Mouse (Mus musculus): Measurements from ENCODE around the gene Rec114. TPM values are rescaled to one million over a fixed set of nuclear protein-coding genes. Genes with fewer than 3 reads are reported as not detected.
A peak's percentile ranks its signal among the peaks of the same experiment; 100 is the strongest.

Gene Rec114
- polyA plus RNA-seq, 1 experiment: not detected

DNA sequence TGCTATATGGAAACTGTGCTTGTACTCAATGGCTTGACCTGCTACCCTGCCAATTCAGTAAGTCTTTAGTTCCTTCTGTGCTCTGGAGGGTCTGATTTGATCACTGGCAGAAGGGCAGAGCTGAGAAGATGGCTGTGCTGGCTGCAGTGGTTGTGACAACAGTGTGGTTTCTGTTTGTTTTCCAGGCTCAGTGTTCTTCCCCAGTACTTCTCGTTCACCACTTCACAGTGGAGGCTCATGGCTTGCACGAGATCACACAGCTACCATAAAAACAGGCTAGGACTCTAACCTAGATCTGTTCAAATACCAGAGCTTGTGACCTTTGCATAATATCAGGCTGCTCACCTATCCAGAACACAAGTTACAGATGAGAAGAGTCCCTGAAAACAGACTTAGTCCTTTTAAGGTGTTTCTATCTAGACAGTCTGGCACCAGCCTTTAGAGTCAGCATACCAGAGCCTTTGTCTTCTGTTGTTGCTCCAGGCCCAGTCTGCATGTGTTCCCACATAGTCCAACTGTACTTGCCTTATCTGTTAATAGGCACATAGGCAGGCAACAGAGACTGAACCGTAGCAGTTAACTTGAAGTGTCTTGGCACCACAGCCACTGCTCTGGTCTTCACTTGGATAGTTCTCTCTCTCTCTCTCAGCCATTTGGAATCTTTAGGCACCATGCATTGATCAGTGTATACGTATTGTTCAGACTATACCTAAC is 85.0 kb downstream of the Rec114 start:
- TF ChIP-seq CTCF (IDR thresholded peaks at IDR 0.05; ENCODE audit: borderline replicate concordance, insufficient read depth, low read length): no peak
- no peak for TF ChIP-seq POLR2A (IDR thresholded peaks at IDR 0.05; ENCODE audit: low read depth, low read length)
- Histone ChIP-seq H3K4me3 (ENCODE audit: insufficient read depth, low read length) (no peak overlapping the region), H3K4me1 (ENCODE audit: control insufficient read depth, insufficient read depth, low read length) (no peaks in the 10 kb centered on the region), H3K27ac (ENCODE audit: insufficient read depth, low read length) (no peak overlapping the region)

DNA sequence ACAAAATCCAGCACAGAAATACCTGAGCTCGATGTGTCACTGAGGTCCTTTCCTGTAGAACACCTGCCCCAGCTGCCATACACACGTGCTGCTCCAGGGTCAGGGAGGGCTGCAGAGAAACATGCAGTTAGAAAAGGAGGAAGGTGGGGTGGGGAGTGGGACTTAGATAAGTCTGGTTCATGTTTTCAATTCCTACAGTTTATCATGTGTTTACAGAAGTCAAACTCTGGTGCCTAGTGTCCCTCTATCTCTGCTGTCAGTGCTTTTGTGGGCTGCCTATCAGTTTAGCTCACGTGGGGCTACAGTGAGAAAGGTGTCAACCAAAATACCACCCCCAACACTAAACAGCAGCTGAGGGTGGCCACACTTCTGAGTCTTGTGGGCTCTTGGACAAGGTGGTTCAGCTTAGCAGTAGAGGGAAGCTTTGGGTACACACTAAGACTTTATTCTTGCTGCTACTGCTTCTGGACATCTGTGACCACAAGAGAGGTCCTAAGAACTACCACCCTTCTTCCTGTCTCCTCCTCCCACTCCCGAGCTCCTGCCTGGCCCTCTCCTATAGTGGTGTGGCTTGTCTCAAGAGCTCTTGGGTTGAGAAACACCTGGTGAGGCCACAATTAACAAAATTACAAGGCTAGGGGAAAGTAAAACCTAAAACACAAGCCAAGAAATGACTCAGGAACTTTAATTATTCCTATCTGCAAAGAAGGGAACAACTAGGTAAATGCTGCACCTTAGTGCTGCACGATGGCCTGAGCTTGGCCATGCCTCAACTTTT is 85.8 kb downstream of the Rec114 start:
- Histone ChIP-seq H3K4me3 (ENCODE audit: insufficient read depth, low read length) (no peak overlapping the region), H3K4me1 (ENCODE audit: control insufficient read depth, insufficient read depth, low read length) (no peaks in the 10 kb centered on the region), H3K27ac (ENCODE audit: insufficient read depth, low read length) (no peak overlapping the region)
- TF ChIP-seq POLR2A (IDR thresholded peaks at IDR 0.05; ENCODE audit: low read depth, low read length) (no peak), CTCF (IDR thresholded peaks at IDR 0.05; ENCODE audit: borderline replicate concordance, insufficient read depth, low read length) (no peak)

DNA sequence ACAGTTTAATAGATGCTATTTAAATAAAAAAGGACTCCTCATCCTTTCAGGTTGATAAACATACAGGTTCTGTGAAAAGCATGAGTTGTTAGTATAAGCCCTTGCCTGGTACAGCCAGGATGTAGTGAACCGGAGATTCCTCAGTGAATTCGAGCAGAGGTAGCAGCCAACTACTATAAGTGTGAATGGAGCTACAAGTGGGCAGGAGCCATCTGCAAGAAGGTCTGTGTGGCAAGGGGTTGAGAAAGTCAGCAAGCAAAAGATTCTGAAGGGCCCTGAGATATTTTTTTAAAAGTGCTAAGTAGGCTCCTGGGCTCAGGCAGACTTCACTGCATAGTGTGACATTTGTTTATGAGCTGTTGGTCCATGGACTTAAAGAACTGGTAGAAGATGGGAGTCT is 86.9 kb downstream of the Rec114 start:
- H3K27ac ChIP-seq (ENCODE audit: insufficient read depth, low read length): no peak overlapping the region
- no peak overlapping the region for H3K4me3 ChIP-seq (ENCODE audit: insufficient read depth, low read length)
- no peak for TF ChIP-seq CTCF (IDR thresholded peaks at IDR 0.05; ENCODE audit: borderline replicate concordance, insufficient read depth, low read length)
- TF ChIP-seq POLR2A (IDR thresholded peaks at IDR 0.05; ENCODE audit: low read depth, low read length): no peak
- no peaks in the 10 kb centered on the region for H3K4me1 ChIP-seq (ENCODE audit: control insufficient read depth, insufficient read depth, low read length)

DNA sequence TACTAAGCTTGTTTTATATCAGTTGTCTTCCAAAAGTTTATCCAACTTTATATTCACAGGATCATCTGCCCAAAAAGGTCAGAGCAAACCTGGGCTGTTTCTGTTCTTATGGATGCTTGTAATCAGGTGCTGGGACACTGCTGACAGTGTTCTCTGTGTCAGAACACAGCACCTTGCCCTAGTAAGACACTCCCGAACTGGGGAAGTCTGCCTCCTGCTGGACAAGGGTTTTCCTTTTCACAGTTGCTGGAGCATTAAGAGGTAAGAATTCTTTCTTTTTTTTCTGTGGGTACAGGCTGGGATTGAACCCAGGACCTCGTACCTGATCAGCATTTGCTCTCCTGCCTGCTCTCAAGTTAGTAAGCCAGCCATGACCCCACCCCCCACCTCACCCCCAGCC is 87.4 kb downstream of the Rec114 start:
- Histone ChIP-seq H3K27ac (ENCODE audit: insufficient read depth, low read length) (no peak overlapping the region), H3K4me3 (ENCODE audit: insufficient read depth, low read length) (no peak overlapping the region), H3K4me1 (ENCODE audit: control insufficient read depth, insufficient read depth, low read length) (no peaks in the 10 kb centered on the region)
- TF ChIP-seq CTCF (IDR thresholded peaks at IDR 0.05; ENCODE audit: borderline replicate concordance, insufficient read depth, low read length) (0 out of 2 replicates have a peak, but pooled peaks have one; percentile 3), POLR2A (IDR thresholded peaks at IDR 0.05; ENCODE audit: low read depth, low read length) (no peak)

DNA sequence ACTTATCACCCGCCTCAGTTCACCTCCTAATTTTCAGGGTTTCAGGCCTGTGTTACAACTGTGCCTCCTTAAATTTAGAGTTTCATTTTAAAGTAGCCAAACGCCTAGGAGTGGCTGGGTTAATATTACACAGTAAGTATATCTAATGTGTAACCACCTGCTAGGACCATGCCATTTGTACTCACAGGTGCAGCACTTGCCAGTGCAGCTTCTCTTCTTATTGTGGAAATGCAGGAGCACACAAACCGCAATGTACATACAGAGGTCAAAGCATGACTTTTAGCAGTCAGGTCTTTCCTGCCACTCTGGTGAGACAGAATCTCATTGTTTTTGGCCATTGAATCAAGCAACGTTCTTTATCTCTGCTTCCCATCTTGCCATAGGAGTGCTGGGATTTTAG is 89.3 kb downstream of the Rec114 start:
- no peak overlapping the region for H3K27ac ChIP-seq (ENCODE audit: insufficient read depth, low read length)
- TF ChIP-seq CTCF (IDR thresholded peaks at IDR 0.05; ENCODE audit: borderline replicate concordance, insufficient read depth, low read length): no peak
- no peak for TF ChIP-seq POLR2A (IDR thresholded peaks at IDR 0.05; ENCODE audit: low read depth, low read length)
- no peak overlapping the region for H3K4me3 ChIP-seq (ENCODE audit: insufficient read depth, low read length)
- H3K4me1 ChIP-seq (ENCODE audit: control insufficient read depth, insufficient read depth, low read length): no peaks in the 10 kb centered on the region

- no peak overlapping the region for H3K4me3 ChIP-seq (ENCODE audit: insufficient read depth, low read length)
- H3K27ac ChIP-seq (ENCODE audit: insufficient read depth, low read length): no peak overlapping the region
- TF ChIP-seq POLR2A (IDR thresholded peaks at IDR 0.05; ENCODE audit: low read depth, low read length) (no peak), CTCF (IDR thresholded peaks at IDR 0.05; ENCODE audit: borderline replicate concordance, insufficient read depth, low read length) (no peak)
- H3K4me1 ChIP-seq (ENCODE audit: control insufficient read depth, insufficient read depth, low read length): peaks cover 4% of the 10 kb centered on the region; the same call in 1 of the 2 replicates
These were observed 91.8 kb downstream of the Rec114 start for GRCm38 (mm10) chr9:58651993-58652392.

GRCm38 (mm10) chr9:58649265-58649626 is 94.5 kb downstream of the Rec114 start:
- no peak overlapping the region for H3K4me3 ChIP-seq (ENCODE audit: insufficient read depth, low read length)
- H3K4me1 ChIP-seq (ENCODE audit: control insufficient read depth, insufficient read depth, low read length): peaks cover 4% of the 10 kb centered on the region; the same call in 1 of the 2 replicates
- H3K27ac ChIP-seq (ENCODE audit: insufficient read depth, low read length): no peak overlapping the region
- TF ChIP-seq CTCF (IDR thresholded peaks at IDR 0.05; ENCODE audit: borderline replicate concordance, insufficient read depth, low read length): no peak
- TF ChIP-seq POLR2A (IDR thresholded peaks at IDR 0.05; ENCODE audit: low read depth, low read length): no peak

DNA sequence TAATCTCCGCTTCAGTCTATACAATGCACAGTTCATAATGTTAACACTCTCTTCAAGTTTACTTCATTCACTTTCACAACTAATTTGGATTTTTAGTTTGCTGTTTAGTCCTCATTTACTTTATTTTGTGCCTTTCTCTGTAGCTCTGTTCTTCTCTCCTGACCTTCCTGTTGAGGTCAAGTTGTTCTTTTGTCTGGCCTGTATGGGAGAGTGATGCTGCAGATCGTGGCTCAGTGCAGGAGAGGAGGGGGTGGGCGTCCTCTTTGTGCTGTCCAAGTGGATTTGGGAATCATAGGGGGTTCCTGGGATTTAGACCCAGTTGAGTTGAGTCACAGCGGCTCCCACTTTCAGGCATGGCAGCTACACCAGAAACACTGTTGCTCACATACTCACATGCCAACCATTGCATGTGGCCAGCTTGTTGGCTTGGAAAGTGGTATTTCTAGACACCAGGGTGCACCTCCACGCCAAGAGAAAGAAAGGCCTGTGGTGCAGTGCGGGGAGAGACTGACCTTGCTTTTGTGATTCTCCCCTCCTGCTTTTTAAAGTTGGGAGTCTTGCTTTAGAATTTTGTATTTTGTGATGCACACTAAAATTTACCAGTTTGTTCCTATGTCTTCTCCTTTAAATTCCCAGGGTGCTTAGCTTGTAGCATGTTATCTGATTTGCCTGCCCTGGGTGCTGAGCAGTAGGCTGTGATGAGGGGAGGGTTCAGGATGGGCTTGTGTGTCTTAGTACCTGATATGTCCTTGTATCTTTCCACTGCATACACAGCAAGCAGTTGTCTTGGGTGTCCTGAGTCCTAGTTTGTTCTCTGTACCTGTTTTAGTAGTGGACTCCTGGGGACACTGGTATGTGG is 95.1 kb downstream of the Rec114 start:
- Histone ChIP-seq H3K4me1 (ENCODE audit: control insufficient read depth, insufficient read depth, low read length) (peaks cover 4% of the 10 kb centered on the region; the same call in 1 of the 2 replicates), H3K4me3 (ENCODE audit: insufficient read depth, low read length) (no peak overlapping the region), H3K27ac (ENCODE audit: insufficient read depth, low read length) (no peak overlapping the region)
- TF ChIP-seq POLR2A (IDR thresholded peaks at IDR 0.05; ENCODE audit: low read depth, low read length) (no peak), CTCF (IDR thresholded peaks at IDR 0.05; ENCODE audit: borderline replicate concordance, insufficient read depth, low read length) (no peak)

- no peak overlapping the region for H3K4me3 ChIP-seq (ENCODE audit: insufficient read depth, low read length)
- H3K27ac ChIP-seq (ENCODE audit: insufficient read depth, low read length): no peak overlapping the region
- peaks cover 2% of the 10 kb centered on the region for H3K4me1 ChIP-seq (ENCODE audit: control insufficient read depth, insufficient read depth, low read length)
- TF ChIP-seq POLR2A (IDR thresholded peaks at IDR 0.05; ENCODE audit: low read depth, low read length): no peak
- TF ChIP-seq CTCF (IDR thresholded peaks at IDR 0.05; ENCODE audit: borderline replicate concordance, insufficient read depth, low read length): no peak
These were observed 113.3 kb downstream of the Rec114 start for GRCm38 (mm10) chr9:58630441-58630840.
